Comparison of ENCODE assay signal across 8 mouse cellular contexts in genomic region chr17:53570361-53570875, GRCm38 (mm10). TPM values are rescaled to one million over a fixed set of nuclear protein-coding genes. Genes with fewer than 3 reads are reported as not detected.
DNase-seq lines count a peak whose midpoint lies in the region; ATAC-seq and TF ChIP-seq lines count a peak whose summit lies in the region.

No protein-coding gene starts in this region.

- WGBS in midbrain, embryonic 12.5 days = 37% methylated on average over 10 of the region's 10 CpGs
- WGBS in midbrain, postnatal 0 days = 34% methylated on average over 10 of the region's 10 CpGs
- 7% methylated on average over 10 of the region's 10 CpGs for WGBS in liver, embryonic 12.5 days (ENCODE audit: insufficient replicate concordance)

- TF ChIP-seq CTCF in midbrain, postnatal 0 days (IDR thresholded peaks at IDR 0.05) = no peak

- DNase-seq in adrenal gland, adult 2 months = peak; percentile 47
- DNase-seq in adrenal gland, postnatal 4 days (ENCODE audit: low spot score in 2 of 2) = no peak
- DNase-seq in midbrain, postnatal 0 days (ENCODE audit: low spot score) = no peak
- no peak for DNase-seq in frontal cortex, postnatal 10 days (ENCODE audit: low spot score in 2 of 2)
- no peak for DNase-seq in layer of hippocampus, postnatal 14 days (ENCODE audit: low spot score in 2 of 2)

- H3K9ac ChIP-seq in midbrain, embryonic 12.5 days (replicated peaks) = no peak overlapping the region
- no peak overlapping the region for H3K9ac ChIP-seq in midbrain, postnatal 0 days (replicated peaks; ENCODE audit: low read length, poor library complexity, severe bottlenecking)
- H3K9ac ChIP-seq in liver, embryonic 12.5 days = peak overlapping the region; percentile 50

- peaks cover 31% of the 10 kb centered on the region for H3K4me1 ChIP-seq in midbrain, embryonic 12.5 days
- peaks cover 5% of the 10 kb centered on the region; the same call in 1 of the 2 replicates for H3K4me1 ChIP-seq in midbrain, postnatal 0 days (ENCODE audit: insufficient read depth, low read length)
- peaks cover 60% of the 10 kb centered on the region for H3K4me1 ChIP-seq in liver, embryonic 12.5 days

- 0 out of 2 replicates have a peak overlapping the region, but pooled peaks have one; percentile 20 for H3K27ac ChIP-seq in midbrain, embryonic 12.5 days (replicated peaks)
- H3K27ac ChIP-seq in midbrain, postnatal 0 days (ENCODE audit: low read depth, low read length) = no peak overlapping the region; the same call in 1 of the 2 replicates
- peak overlapping the region; percentile 95 for H3K27ac ChIP-seq in liver, embryonic 12.5 days

- no peaks in the 10 kb centered on the region for H3K36me3 ChIP-seq in midbrain, embryonic 12.5 days
- no peaks in the 10 kb centered on the region for H3K36me3 ChIP-seq in midbrain, postnatal 0 days (ENCODE audit: insufficient read depth, low read length)
- H3K36me3 ChIP-seq in liver, embryonic 12.5 days = no peaks in the 10 kb centered on the region

- H3K4me3 ChIP-seq in midbrain, embryonic 12.5 days = no peak overlapping the region
- H3K4me3 ChIP-seq in midbrain, postnatal 0 days (ENCODE audit: low read depth, low read length) = no peak overlapping the region
- peak overlapping the region; percentile 95 for H3K4me3 ChIP-seq in liver, embryonic 12.5 days

- no peak for ATAC-seq in midbrain, embryonic 12.5 days (ENCODE audit: low FRiP score, low read depth)
- no peak for ATAC-seq in midbrain, postnatal 0 days (ENCODE audit: low FRiP score)
- ATAC-seq in liver, embryonic 12.5 days = peak; percentile 42
- ATAC-seq in neutrophil, adult 5-6 weeks (ENCODE audit: extremely low read depth, insufficient number of reproducible peaks, low FRiP score, poor library complexity, severe bottlenecking) = peak; percentile 44; the same call in 1 of the 2 replicates

- no peaks in the 10 kb centered on the region for H3K9me3 ChIP-seq in midbrain, embryonic 12.5 days
- H3K9me3 ChIP-seq in midbrain, postnatal 0 days (ENCODE audit: low read length) = no peaks in the 10 kb centered on the region
- no peaks in the 10 kb centered on the region for H3K9me3 ChIP-seq in liver, embryonic 12.5 days (replicated peaks)

- no peak overlapping the region for H3K4me2 ChIP-seq in midbrain, embryonic 12.5 days (replicated peaks)
- H3K4me2 ChIP-seq in midbrain, postnatal 0 days (ENCODE audit: low read depth, low read length, poor library complexity, severe bottlenecking) = no peak overlapping the region
- peak overlapping the region; percentile 94 for H3K4me2 ChIP-seq in liver, embryonic 12.5 days

- H3K27me3 ChIP-seq in midbrain, embryonic 12.5 days = no peaks in the 10 kb centered on the region
- no peaks in the 10 kb centered on the region for H3K27me3 ChIP-seq in midbrain, postnatal 0 days (ENCODE audit: insufficient read depth, low read length)
- no peaks in the 10 kb centered on the region for H3K27me3 ChIP-seq in liver, embryonic 12.5 days (replicated peaks)

RNA-seq across cellular contexts. Expression of gene Kat2b, which starts 3.8 kb away (rescaled TPM):
- total RNA-seq in adrenal gland, adult 2 months (2021) = 10 to 100 TPM; 76.0 to 81.3 TPM
- polyA plus RNA-seq in adrenal gland, adult 2 months (2012; rRNA removed) = 20.7 and 25.2 TPM in 2 replicates
- 10 to 100 TPM; 68.5 to 76.6 TPM for total RNA-seq in adrenal gland, postnatal 4 days (2021)
- 8.6 and 9.2 TPM in 2 replicates for polyA plus RNA-seq in midbrain, embryonic 12.5 days (2016; fragmentation: Nextera tagmentation; extraction: Ambion mirVana)
- total RNA-seq in midbrain, postnatal 0 days (2014; rRNA removed) = 17.2 and 22.5 TPM in 2 replicates
- 2.4 and 3.6 TPM in 2 replicates for polyA plus RNA-seq in midbrain, postnatal 0 days (2015; fragmentation: Nextera tagmentation; extraction: Ambion mirVana)
- 4.9 and 5.1 TPM in 2 replicates for polyA plus RNA-seq in liver, embryonic 12.5 days (2016; fragmentation: Nextera tagmentation; extraction: Ambion mirVana)
- total RNA-seq in neutrophil, adult 5-6 weeks (2017) = 57.1 and 84.0 TPM in 2 replicates
- 10 to 100 TPM; 13.4 to 15.5 TPM for total RNA-seq in layer of hippocampus, postnatal 14 days (2021)

RNA-seq across cellular contexts. Expression of gene Pp2d1, which starts 31.2 kb away (rescaled TPM):
- not detected for total RNA-seq in adrenal gland, adult 2 months (2021)
- not detected in 2 replicates for polyA plus RNA-seq in adrenal gland, adult 2 months (2012; rRNA removed)
- total RNA-seq in adrenal gland, postnatal 4 days (2021) = not detected
- polyA plus RNA-seq in midbrain, embryonic 12.5 days (2016; fragmentation: Nextera tagmentation; extraction: Ambion mirVana) = 0.40 and 0.58 TPM in 2 replicates
- total RNA-seq in midbrain, postnatal 0 days (2014; rRNA removed) = not detected in 2 replicates
- 0.26 and 0.42 TPM in 2 replicates for polyA plus RNA-seq in midbrain, postnatal 0 days (2015; fragmentation: Nextera tagmentation; extraction: Ambion mirVana)
- polyA plus RNA-seq in liver, embryonic 12.5 days (2016; fragmentation: Nextera tagmentation; extraction: Ambion mirVana) = 0.14 and 0.21 TPM in 2 replicates
- not detected in 2 replicates for total RNA-seq in neutrophil, adult 5-6 weeks (2017)
- not detected for total RNA-seq in layer of hippocampus, postnatal 14 days (2021)

Comparison
In these comparisons a context has a peak if more than half of its experiments do, and no peak if none do; other contexts are left out.
1. ATAC-seq: peak in liver, embryonic 12.5 days (single experiment) and neutrophil, adult 5-6 weeks (single experiment); none in midbrain, embryonic 12.5 days (single experiment) and midbrain, postnatal 0 days (single experiment).